Mouse (Mus musculus) liver, postnatal 0 days (tissue): ENCODE measurements at regions not wholly inside any gene's neighbourhood (a gene's known extent, or its start where the extent isn't known, plus 50 kb on each side); places are given as distances from the start of the nearest gene placed in this dataset.

Experiments used
- ATAC-seq: fragments of 200-750 bp; cut with Nextera tagmentation; 2 replicates; pipeline ENCODE4 v1.8.0; 2017; ENCODE audit warnings: mild to moderate bottlenecking, moderate library complexity
- DNase-seq: peaks from one replicate; pipeline ENCODE4 v3.0.0-alpha.2; 2016
- H3K27ac ChIP-seq: fragments of 300-500 bp; sonication (generic); 2 replicates; pipeline ENCODE4 v1.5.1; 2014; ENCODE audit warnings: antibody characterized with exemption, moderate library complexity, mild to moderate bottlenecking, low read depth
- H3K27me3 ChIP-seq: fragments of 300-500 bp; sonication (generic); 2 replicates; pipeline ENCODE4 v1.6.1; 2014; ENCODE audit warnings: low read length, control low read depth, mixed read lengths; ENCODE audit not compliant: insufficient read depth
- H3K36me3 ChIP-seq: fragments of 300-500 bp; sonication (generic); replicated peaks from 2 replicates; pipeline ENCODE4 v1.6.1; 2014; ENCODE audit warnings: mild to moderate bottlenecking, control low read depth, low read length, moderate library complexity, mixed read lengths; ENCODE audit not compliant: insufficient read depth
- H3K4me1 ChIP-seq: fragments of 300-500 bp; sonication (generic); 2 replicates; pipeline ENCODE4 v1.6.1; 2014; ENCODE audit warnings: antibody characterized with exemption, mild to moderate bottlenecking, control low read depth; ENCODE audit not compliant: insufficient read depth
- H3K4me2 ChIP-seq: fragments of 300-500 bp; sonication (generic); 2 replicates; pipeline ENCODE4 v1.6.1; 2014; ENCODE audit warnings: low read depth, mild to moderate bottlenecking, low read length, moderate library complexity, mixed read lengths
- H3K4me3 ChIP-seq: fragments of 300-500 bp; sonication (generic); 2 replicates; pipeline ENCODE4 v1.5.1; 2014; ENCODE audit warnings: low read depth, low read length
- H3K9ac ChIP-seq: fragments of 300-500 bp; sonication (generic); replicated peaks from 2 replicates; pipeline ENCODE4 v1.6.1; 2014; ENCODE audit warnings: mild to moderate bottlenecking, moderate library complexity
- H3K9me3 ChIP-seq: fragments of 300-500 bp; sonication (generic); 2 replicates; pipeline ENCODE4 v1.6.1; 2016; ENCODE audit warnings: mild to moderate bottlenecking, control low read depth, low read length, mixed read lengths
- CTCF ChIP-seq: sonication (generic); IDR thresholded peaks from 2 replicates; pipeline ENCODE4 v1.5.1; 2016; ENCODE audit warnings: antibody characterized with exemption, low read depth
- EP300 ChIP-seq: IDR thresholded peaks from 2 replicates; pipeline ENCODE4 v1.6.1; 2016; ENCODE audit warnings: antibody characterized with exemption, low read depth, mild to moderate bottlenecking
- WGBS: fragments of 180-500 bp; shearing (Covaris S2); extraction: QIAGEN DNeasy Blood & Tissue Kit; methylation state at CpG from one replicate; pipeline ENCODE4 v1.1.7; 2014; ENCODE audit not compliant: insufficient replicate concordance; 5-methylcytosine and 5-hydroxymethylcytosine counted together

DNA sequence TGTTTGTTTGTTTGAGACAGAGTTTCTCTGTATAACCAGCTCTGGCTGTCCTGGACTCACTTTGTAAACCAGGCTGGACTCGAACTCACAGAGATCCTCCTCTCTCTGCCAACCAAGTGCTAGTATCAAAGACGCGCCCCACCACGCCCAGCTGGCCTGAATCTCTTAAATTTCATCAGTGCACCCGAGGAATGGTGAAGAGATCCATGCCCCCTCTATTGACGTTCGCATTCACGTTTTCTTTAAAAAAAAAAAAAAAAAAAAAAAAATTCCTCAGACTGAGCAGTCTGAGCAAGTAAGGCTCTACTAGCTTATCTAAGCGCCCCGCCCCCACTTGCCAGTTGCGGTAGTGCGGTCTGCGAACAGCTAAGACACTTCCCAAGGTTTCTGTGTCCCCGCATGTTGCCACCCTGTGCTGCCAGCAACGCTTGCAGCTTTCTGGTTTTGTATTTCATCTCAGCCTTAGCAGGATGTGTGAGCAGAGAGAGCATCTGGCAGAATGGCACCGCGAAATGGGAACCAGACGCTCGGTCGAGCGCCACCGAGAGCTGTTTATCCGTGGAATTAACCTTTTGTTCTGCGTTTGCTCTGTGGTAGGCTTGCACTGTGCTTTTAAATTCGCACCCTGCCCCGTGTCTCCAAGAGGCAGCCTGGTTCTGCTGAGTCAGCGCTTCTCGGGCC, 225.1 kb upstream of the Hes1 start:
- 6% methylated on average over 28 of the region's 28 CpGs for WGBS
- Histone ChIP-seq H3K27ac (no peak overlapping the region), H3K27me3 (no peaks in the 10 kb centered on the region), H3K4me3 (peak overlapping the region; percentile 31), H3K4me1 (peaks cover 16% of the 10 kb centered on the region; the same call in 1 of the 2 replicates), H3K9me3 (no peaks in the 10 kb centered on the region), H3K9ac (no peak overlapping the region), H3K36me3 (no peaks in the 10 kb centered on the region), H3K4me2 (peak overlapping the region; percentile 70)
- 0 out of 2 replicates have a peak, but pooled peaks have one; percentile 14 for TF ChIP-seq EP300
- TF ChIP-seq CTCF: 0 out of 2 replicates have a peak, but pooled peaks have one; percentile 9
- ATAC-seq (peak; percentile 64), DNase-seq (peak; percentile 63)

GRCm38 (mm10) chr16:29839662-29840001, 224.6 kb upstream of the Hes1 start:
- Histone ChIP-seq H3K9ac (no peak overlapping the region), H3K4me3 (peak overlapping the region; percentile 31), H3K27me3 (no peaks in the 10 kb centered on the region), H3K9me3 (no peaks in the 10 kb centered on the region), H3K27ac (no peak overlapping the region), H3K4me1 (peaks cover 16% of the 10 kb centered on the region), H3K4me2 (peak overlapping the region; percentile 70), H3K36me3 (no peaks in the 10 kb centered on the region)
- ATAC-seq (no peak), DNase-seq (no peak)
- 29% methylated on average over 6 of the region's 6 CpGs for WGBS
- no peak for TF ChIP-seq EP300
- no peak for TF ChIP-seq CTCF

DNA sequence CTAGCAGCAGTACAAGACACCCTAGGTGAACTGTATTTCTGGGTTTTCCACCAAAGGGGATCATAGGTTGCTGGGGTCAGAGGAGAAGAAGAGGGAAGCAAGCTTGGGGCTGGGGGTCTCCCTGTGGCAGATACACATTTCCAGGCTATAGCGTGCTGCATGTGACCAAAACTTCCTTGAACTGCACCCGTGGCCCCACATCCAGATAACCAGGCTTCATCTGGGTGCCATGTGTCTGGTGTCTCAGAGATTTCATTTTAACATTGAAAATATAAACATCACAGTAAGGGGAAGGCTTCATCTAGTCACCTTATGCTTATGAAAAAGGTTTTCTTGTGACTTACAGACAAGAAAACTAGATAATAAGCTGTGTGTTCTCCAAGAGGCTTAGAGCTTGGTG, 223.8 kb upstream of the Hes1 start:
- Histone ChIP-seq H3K27me3 (no peaks in the 10 kb centered on the region), H3K4me3 (no peak overlapping the region), H3K27ac (no peak overlapping the region), H3K9me3 (no peaks in the 10 kb centered on the region), H3K4me1 (peaks cover 24% of the 10 kb centered on the region), H3K36me3 (no peaks in the 10 kb centered on the region), H3K4me2 (no peak overlapping the region), H3K9ac (no peak overlapping the region)
- 0 out of 2 replicates have a peak, but pooled peaks have one; percentile 34 for ATAC-seq
- DNase-seq: no peak
- TF ChIP-seq CTCF: no peak
- TF ChIP-seq EP300: no peak
- 41% methylated on average over 2 of the region's 2 CpGs for WGBS

DNA sequence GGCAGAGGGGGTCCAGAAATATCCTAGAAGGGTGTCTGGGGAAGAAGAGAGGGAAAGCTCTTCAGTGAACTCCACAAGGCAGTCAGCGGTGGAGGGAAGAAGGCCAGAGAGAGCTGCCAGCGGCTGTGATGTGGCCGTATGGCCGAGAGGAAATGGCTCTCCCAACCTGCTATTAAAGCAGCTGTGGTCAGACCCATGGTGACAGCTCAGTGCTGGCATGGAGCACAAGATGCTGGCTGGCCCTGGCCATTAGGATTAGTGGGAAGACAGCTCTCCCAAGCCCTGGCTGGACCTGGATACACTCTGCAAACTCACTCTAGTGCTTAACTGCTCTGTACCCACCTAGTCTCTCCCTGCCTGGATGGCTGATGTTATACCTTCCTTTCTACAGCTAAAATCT, 223.1 kb upstream of the Hes1 start:
- Histone ChIP-seq H3K4me3 (no peak overlapping the region), H3K4me2 (no peak overlapping the region), H3K4me1 (peaks cover 25% of the 10 kb centered on the region), H3K27ac (no peak overlapping the region), H3K27me3 (no peaks in the 10 kb centered on the region), H3K36me3 (no peaks in the 10 kb centered on the region), H3K9me3 (no peaks in the 10 kb centered on the region), H3K9ac (no peak overlapping the region)
- 62% methylated on average over 4 of the region's 4 CpGs for WGBS
- TF ChIP-seq CTCF: no peak
- TF ChIP-seq EP300: no peak
- DNase-seq (no peak), ATAC-seq (no peak)

- Histone ChIP-seq H3K36me3 (no peaks in the 10 kb centered on the region), H3K27ac (no peak overlapping the region), H3K4me2 (no peak overlapping the region), H3K9me3 (no peaks in the 10 kb centered on the region), H3K27me3 (no peaks in the 10 kb centered on the region), H3K9ac (no peak overlapping the region), H3K4me1 (peaks cover 27% of the 10 kb centered on the region), H3K4me3 (no peak overlapping the region)
- ATAC-seq (0 out of 2 replicates have a peak, but pooled peaks have one; percentile 15), DNase-seq (no peak)
- WGBS: 86% methylated on average over 4 of the region's 4 CpGs
- no peak for TF ChIP-seq CTCF
- no peak for TF ChIP-seq EP300
Measured at GRCm38 (mm10) chr16:29842071-29842470, 222.1 kb upstream of the Hes1 start.

DNA sequence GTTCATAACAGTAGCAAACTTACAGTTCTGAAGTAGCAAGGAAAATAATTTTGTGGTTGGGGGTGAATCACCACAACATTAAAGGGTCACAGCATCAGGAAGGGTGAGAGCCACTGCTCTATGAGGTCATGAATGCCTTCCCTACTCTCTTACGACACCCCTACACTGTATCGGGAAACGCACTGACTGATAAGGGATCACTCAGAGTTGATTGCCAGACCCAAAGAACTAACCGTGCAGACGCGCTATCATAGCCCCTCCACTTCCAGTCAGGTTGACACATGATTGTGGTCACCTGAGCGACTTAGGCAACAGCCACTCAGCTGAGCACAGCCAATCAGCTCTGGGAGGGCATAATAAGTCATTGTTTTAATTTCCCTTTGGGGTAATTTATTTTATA, 220.7 kb upstream of the Hes1 start:
- Histone ChIP-seq H3K27ac (no peak overlapping the region), H3K4me3 (no peak overlapping the region), H3K36me3 (no peaks in the 10 kb centered on the region), H3K9me3 (no peaks in the 10 kb centered on the region), H3K9ac (no peak overlapping the region), H3K4me2 (no peak overlapping the region), H3K27me3 (no peaks in the 10 kb centered on the region), H3K4me1 (peaks cover 27% of the 10 kb centered on the region)
- ATAC-seq: no peak
- no peak for TF ChIP-seq CTCF
- peak; percentile 47 for TF ChIP-seq EP300
- DNase-seq: no peak
- 40% methylated on average over 7 of the region's 7 CpGs for WGBS
